Mouse (Mus musculus) myocyte (in vitro differentiated cells): ENCODE measurements around the gene Stx16.

ENCODE experiments used
- POLR2A ChIP-seq: IDR thresholded peaks from one replicate; pipeline ENCODE4 v1.6.1; 2011; ENCODE audit warnings: low read depth, mild to moderate bottlenecking, control low read depth, moderate library complexity; ENCODE audit not compliant: insufficient read length
- POLR2AphosphoS2 ChIP-seq: IDR thresholded peaks from one replicate; pipeline ENCODE4 v1.6.1; 2011; ENCODE audit warnings: low read depth, control low read depth; ENCODE audit not compliant: insufficient read length
- REST ChIP-seq: IDR thresholded peaks from one replicate; pipeline ENCODE4 v1.6.1; 2011; ENCODE audit warnings: mild to moderate bottlenecking, control low read depth, moderate library complexity; ENCODE audit not compliant: insufficient read depth, insufficient read length
- USF1 ChIP-seq: IDR thresholded peaks from one replicate; pipeline ENCODE4 v1.6.1; 2011; ENCODE audit warnings: low read depth, mild to moderate bottlenecking, control low read depth, moderate library complexity

- TF ChIP-seq USF1 (no peak), POLR2AphosphoS2 (no peak), POLR2A (no peak), REST (no peak)
Observed at GRCm38 (mm10) chr2:174054496-174054895, 21.6 kb upstream of the Stx16 start.
